Mouse (Mus musculus) hindbrain, embryonic 14.5 days (tissue): ENCODE results near the gene Eea1. TPM values are rescaled to one million over a fixed set of nuclear protein-coding genes. Genes with fewer than 3 reads are reported as not detected.

Experiments used
- ATAC-seq: fragments of 200-750 bp; cut with Nextera tagmentation; 2 replicates; pipeline ENCODE4 v1.8.0; 2017; ENCODE audit warnings: moderate number of reproducible peaks, mild to moderate bottlenecking, moderate TSS enrichment, moderate library complexity; ENCODE audit not compliant: low FRiP score
- DNase-seq: peaks from one replicate; pipeline ENCODE4 v3.0.0-alpha.2; 2015; ENCODE audit warnings: low spot score
- H3K27ac ChIP-seq: fragments of 300-500 bp; sonication (generic); 2 replicates; pipeline ENCODE4 v1.5.1; 2014; ENCODE audit warnings: mild to moderate bottlenecking, moderate library complexity
- H3K27me3 ChIP-seq: fragments of 300-500 bp; sonication (generic); 2 replicates; pipeline ENCODE4 v1.6.1; 2014; ENCODE audit warnings: mild to moderate bottlenecking, low read length, mixed read lengths; ENCODE audit not compliant: control insufficient read depth, insufficient read depth
- H3K36me3 ChIP-seq: fragments of 300-500 bp; sonication (generic); replicated peaks from 2 replicates; pipeline ENCODE4 v1.6.1; 2014; ENCODE audit not compliant: control insufficient read depth, insufficient read depth
- H3K4me1 ChIP-seq: fragments of 300-500 bp; sonication (generic); replicated peaks from 2 replicates; pipeline ENCODE4 v1.6.1; 2014; ENCODE audit warnings: antibody characterized with exemption, low read length, mixed read lengths; ENCODE audit not compliant: control insufficient read depth, insufficient read depth
- H3K4me2 ChIP-seq: fragments of 300-500 bp; sonication (generic); replicated peaks from 2 replicates; pipeline ENCODE4 v1.6.1; 2014; ENCODE audit warnings: mild to moderate bottlenecking, moderate library complexity
- H3K4me3 ChIP-seq: fragments of 300-500 bp; sonication (generic); replicated peaks from 2 replicates; pipeline ENCODE4 v1.5.1; 2014; ENCODE audit warnings: mild to moderate bottlenecking, low read length
- H3K9ac ChIP-seq: fragments of 300-500 bp; sonication (generic); 2 replicates; pipeline ENCODE4 v1.6.1; 2014
- H3K9me3 ChIP-seq: fragments of 300-500 bp; sonication (generic); 2 replicates; pipeline ENCODE4 v1.6.1; 2016; ENCODE audit warnings: low read length; ENCODE audit not compliant: control insufficient read depth
- WGBS: fragments of 180-500 bp; shearing (Covaris S2); extraction: QIAGEN DNeasy Blood & Tissue Kit; methylation state at CpG from one replicate; pipeline ENCODE4 v1.1.7; 2014; 5-methylcytosine and 5-hydroxymethylcytosine counted together
- polyA plus RNA-seq: library from polyadenylated mRNA; unstranded; fragments of >200 nt; fragmentation: Nextera tagmentation; extraction: Ambion mirVana; gene quantifications from 2 replicates; pipeline ENCODE4 v1.2.1, GENCODE M21; 2014

Gene Eea1
- polyA plus RNA-seq, 1 experiment from 2014 or later, result 29.3 TPM

GRCm38 (mm10) chr10:96034106-96034505, 93.7 kb downstream of the Eea1 start:
- WGBS, result 80% methylated on average over 3 of the region's 3 CpGs
- ATAC-seq, result no peak
- H3K9me3 ChIP-seq, result no peaks in the 10 kb centered on the region

GRCm38 (mm10) chr10:96035951-96036350, 95.5 kb downstream of the Eea1 start:
- no peak overlapping the region for H3K9ac ChIP-seq
- H3K4me1 ChIP-seq, result no peaks in the 10 kb centered on the region
- no peak overlapping the region for H3K4me3 ChIP-seq
- ATAC-seq (no peak), DNase-seq (no peak)
- H3K4me2 ChIP-seq, result no peak overlapping the region
- H3K27me3 ChIP-seq, result no peaks in the 10 kb centered on the region
- H3K36me3 ChIP-seq, result peaks cover 43% of the 10 kb centered on the region
- H3K9me3 ChIP-seq, result no peaks in the 10 kb centered on the region
- H3K27ac ChIP-seq, result no peak overlapping the region

More at GRCm38 (mm10) chr10:96034106-96034505, 93.7 kb downstream of the Eea1 start:
- Histone ChIP-seq H3K27me3 (no peaks in the 10 kb centered on the region), H3K4me1 (no peaks in the 10 kb centered on the region), H3K27ac (no peak overlapping the region), H3K36me3 (peaks cover 26% of the 10 kb centered on the region), H3K4me3 (no peak overlapping the region), H3K9ac (no peak overlapping the region), H3K4me2 (no peak overlapping the region)
- DNase-seq, result no peak

- no peaks in the 10 kb centered on the region for H3K27me3 ChIP-seq
- no peaks in the 10 kb centered on the region for H3K9me3 ChIP-seq
- no peak for DNase-seq
- no peak for ATAC-seq
- H3K4me1 ChIP-seq, result no peaks in the 10 kb centered on the region
- no peak overlapping the region for H3K4me3 ChIP-seq
- no peak overlapping the region for H3K4me2 ChIP-seq
- H3K36me3 ChIP-seq, result peaks cover 44% of the 10 kb centered on the region
- H3K9ac ChIP-seq, result no peak overlapping the region
- 85% methylated on average over 2 of the region's 2 CpGs for WGBS
- no peak overlapping the region for H3K27ac ChIP-seq
Observed at GRCm38 (mm10) chr10:96044216-96044615, 103.8 kb downstream of the Eea1 start.

- DNase-seq (no peak), ATAC-seq (no peak)
- no peak overlapping the region for H3K4me3 ChIP-seq
- no peaks in the 10 kb centered on the region for H3K4me1 ChIP-seq
- H3K27ac ChIP-seq, result no peak overlapping the region
- H3K27me3 ChIP-seq, result no peaks in the 10 kb centered on the region
- no peaks in the 10 kb centered on the region for H3K9me3 ChIP-seq
- 52% methylated on average over 9 of the region's 9 CpGs for WGBS
- no peak overlapping the region for H3K9ac ChIP-seq
- no peak overlapping the region for H3K4me2 ChIP-seq
- H3K36me3 ChIP-seq, result peaks cover 10% of the 10 kb centered on the region
Observed at GRCm38 (mm10) chr10:96047960-96048536, 107.6 kb downstream of the Eea1 start.

- H3K4me1 ChIP-seq, result no peaks in the 10 kb centered on the region
- H3K27me3 ChIP-seq, result no peaks in the 10 kb centered on the region
- ATAC-seq (no peak), DNase-seq (no peak)
- peaks cover 8% of the 10 kb centered on the region; the same call in 1 of the 2 replicates for H3K36me3 ChIP-seq
- H3K4me2 ChIP-seq, result no peak overlapping the region
- 83% methylated on average over 3 of the region's 3 CpGs for WGBS
- no peak overlapping the region for H3K4me3 ChIP-seq
- no peak overlapping the region for H3K9ac ChIP-seq
- no peaks in the 10 kb centered on the region for H3K9me3 ChIP-seq
- no peak overlapping the region for H3K27ac ChIP-seq
Observed at GRCm38 (mm10) chr10:96048550-96048949, 108.1 kb downstream of the Eea1 start.

- WGBS, result 41% methylated on average over 3 of the region's 3 CpGs
- DNase-seq (no peak), ATAC-seq (no peak)
- Histone ChIP-seq H3K4me2 (no peak overlapping the region), H3K9me3 (no peaks in the 10 kb centered on the region), H3K4me1 (no peaks in the 10 kb centered on the region), H3K36me3 (no peaks in the 10 kb centered on the region), H3K9ac (no peak overlapping the region), H3K27ac (no peak overlapping the region), H3K4me3 (no peak overlapping the region), H3K27me3 (no peaks in the 10 kb centered on the region)
Observed at GRCm38 (mm10) chr10:96067347-96067746, 126.9 kb downstream of the Eea1 start.

- ATAC-seq, result no peak
- no peak for DNase-seq
- WGBS, result 95% methylated on average over 7 of the region's 7 CpGs
Observed at GRCm38 (mm10) chr10:96074386-96074785, 133.9 kb downstream of the Eea1 start.

GRCm38 (mm10) chr10:96075403-96075802, 135.0 kb downstream of the Eea1 start:
- no peaks in the 10 kb centered on the region for H3K27me3 ChIP-seq
- no peaks in the 10 kb centered on the region for H3K9me3 ChIP-seq
- 77% methylated on average over 4 of the region's 4 CpGs for WGBS
- ATAC-seq, result no peak
- H3K4me3 ChIP-seq, result no peak overlapping the region
- H3K36me3 ChIP-seq, result no peaks in the 10 kb centered on the region
- no peak overlapping the region for H3K4me2 ChIP-seq
- H3K27ac ChIP-seq, result no peak overlapping the region
- no peak for DNase-seq
- H3K4me1 ChIP-seq, result peaks cover 16% of the 10 kb centered on the region; the same call in 1 of the 2 replicates
- H3K9ac ChIP-seq, result no peak overlapping the region

More at GRCm38 (mm10) chr10:96074386-96074785, 133.9 kb downstream of the Eea1 start:
- Histone ChIP-seq H3K4me3 (no peak overlapping the region), H3K27ac (no peak overlapping the region), H3K9me3 (no peaks in the 10 kb centered on the region), H3K4me1 (peaks cover 16% of the 10 kb centered on the region; the same call in 1 of the 2 replicates), H3K4me2 (no peak overlapping the region), H3K9ac (no peak overlapping the region), H3K27me3 (no peaks in the 10 kb centered on the region), H3K36me3 (no peaks in the 10 kb centered on the region)

GRCm38 (mm10) chr10:96075880-96076279, 135.4 kb downstream of the Eea1 start:
- DNase-seq (no peak), ATAC-seq (no peak)
- H3K27me3 ChIP-seq, result no peaks in the 10 kb centered on the region
- no peak overlapping the region for H3K9ac ChIP-seq
- no peak overlapping the region for H3K4me2 ChIP-seq
- H3K9me3 ChIP-seq, result no peaks in the 10 kb centered on the region
- peaks cover 16% of the 10 kb centered on the region; the same call in 1 of the 2 replicates for H3K4me1 ChIP-seq
- H3K4me3 ChIP-seq, result no peak overlapping the region
- H3K27ac ChIP-seq, result no peak overlapping the region
- no peaks in the 10 kb centered on the region for H3K36me3 ChIP-seq
- WGBS, result 16% methylated on average over 7 of the region's 7 CpGs

GRCm38 (mm10) chr10:96076461-96076860, 136.0 kb downstream of the Eea1 start:
- WGBS, result 40% methylated on average over 3 of the region's 3 CpGs
- no peak for ATAC-seq
- no peak overlapping the region for H3K4me3 ChIP-seq

More at GRCm38 (mm10) chr10:96076461-96076860, 136.0 kb downstream of the Eea1 start:
- peaks cover 16% of the 10 kb centered on the region; the same call in 1 of the 2 replicates for H3K4me1 ChIP-seq
- H3K9me3 ChIP-seq, result no peaks in the 10 kb centered on the region
- H3K4me2 ChIP-seq, result no peak overlapping the region
- H3K9ac ChIP-seq, result no peak overlapping the region
- H3K36me3 ChIP-seq, result no peaks in the 10 kb centered on the region
- no peak overlapping the region for H3K27ac ChIP-seq
- no peaks in the 10 kb centered on the region for H3K27me3 ChIP-seq
- no peak for DNase-seq
